Mouse (Mus musculus) heart, embryonic 12.5 days (tissue): Measurements from ENCODE around the gene Gm17657. TPM values are rescaled to one million over a fixed set of nuclear protein-coding genes. Genes with fewer than 3 reads are reported as not detected.

ENCODE experiments used
- ATAC-seq: fragments of 200-750 bp; cut with Nextera tagmentation; 2 replicates; pipeline ENCODE4 v1.8.0; 2017; ENCODE audit warnings: moderate TSS enrichment, moderate library complexity; ENCODE audit not compliant: insufficient number of reproducible peaks, low FRiP score
- H3K27ac ChIP-seq: fragments of 300-500 bp; sonication (generic); 2 replicates; pipeline ENCODE4 v1.5.1; 2016; ENCODE audit warnings: mild to moderate bottlenecking, moderate library complexity; ENCODE audit not compliant: poor library complexity, severe bottlenecking
- H3K27me3 ChIP-seq: fragments of 300-500 bp; sonication (generic); replicated peaks from 2 replicates; pipeline ENCODE4 v1.6.1; 2016; ENCODE audit warnings: mild to moderate bottlenecking, moderate library complexity
- H3K36me3 ChIP-seq: fragments of 300-500 bp; sonication (generic); 2 replicates; pipeline ENCODE4 v1.6.1; 2016; ENCODE audit warnings: mild to moderate bottlenecking, moderate library complexity
- H3K4me1 ChIP-seq: fragments of 300-500 bp; sonication (generic); replicated peaks from 2 replicates; pipeline ENCODE4 v1.6.1; 2016; ENCODE audit warnings: mild to moderate bottlenecking
- H3K4me2 ChIP-seq: fragments of 300-500 bp; sonication (generic); 2 replicates; pipeline ENCODE4 v1.6.1; 2016; ENCODE audit warnings: mild to moderate bottlenecking, moderate library complexity
- H3K4me3 ChIP-seq: fragments of 300-500 bp; sonication (generic); 2 replicates; pipeline ENCODE4 v1.5.1; 2016; ENCODE audit warnings: mild to moderate bottlenecking
- H3K9ac ChIP-seq: fragments of 300-500 bp; sonication (generic); 2 replicates; pipeline ENCODE4 v1.6.1; 2016; ENCODE audit warnings: mild to moderate bottlenecking, moderate library complexity
- H3K9me3 ChIP-seq: fragments of 300-500 bp; sonication (generic); replicated peaks from 2 replicates; pipeline ENCODE4 v1.6.1; 2016; ENCODE audit warnings: mild to moderate bottlenecking, moderate library complexity
- WGBS: fragments of 180-500 bp; shearing (Covaris S2); methylation state at CpG from one replicate; pipeline ENCODE4 v1.1.7; 2016; 5-methylcytosine and 5-hydroxymethylcytosine counted together
- microRNA-seq: library from miRNA; unstranded; fragments of <30 nt; microRNA quantifications from one replicate; pipeline ENCODE4, GENCODE M21; 2017
- polyA plus RNA-seq: library from polyadenylated mRNA; unstranded; fragments of >200 nt; fragmentation: Nextera tagmentation; extraction: Ambion mirVana; gene quantifications from 2 replicates; pipeline ENCODE4 v1.2.1, GENCODE M21; 2016

Gene Gm17657
- polyA plus RNA-seq, 1 experiment from 2014 or later = not detected

DNA sequence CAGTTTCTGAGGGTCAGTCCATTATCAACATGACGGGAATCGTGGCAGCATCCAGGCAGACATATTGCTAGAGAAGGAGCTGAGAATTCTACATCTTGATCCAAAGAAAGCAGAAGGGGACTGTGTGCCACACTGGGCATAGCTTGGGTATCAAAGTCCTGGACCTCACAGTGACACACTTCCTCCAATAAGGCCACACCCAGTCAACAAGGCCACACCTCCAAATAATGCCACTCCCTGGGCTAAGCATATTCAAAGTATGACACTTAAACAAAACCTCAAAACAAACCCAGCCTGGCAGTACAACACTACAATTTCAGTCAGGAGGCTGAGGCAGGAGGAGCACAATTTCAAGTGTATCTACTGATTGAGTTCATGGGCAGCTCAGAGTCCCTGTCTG lies 66.2 kb downstream of the Gm17657 start:
- no peak for ATAC-seq
- WGBS = 94% methylated on average over 2 of the region's 2 CpGs
- H3K27ac ChIP-seq = no peak overlapping the region

DNA sequence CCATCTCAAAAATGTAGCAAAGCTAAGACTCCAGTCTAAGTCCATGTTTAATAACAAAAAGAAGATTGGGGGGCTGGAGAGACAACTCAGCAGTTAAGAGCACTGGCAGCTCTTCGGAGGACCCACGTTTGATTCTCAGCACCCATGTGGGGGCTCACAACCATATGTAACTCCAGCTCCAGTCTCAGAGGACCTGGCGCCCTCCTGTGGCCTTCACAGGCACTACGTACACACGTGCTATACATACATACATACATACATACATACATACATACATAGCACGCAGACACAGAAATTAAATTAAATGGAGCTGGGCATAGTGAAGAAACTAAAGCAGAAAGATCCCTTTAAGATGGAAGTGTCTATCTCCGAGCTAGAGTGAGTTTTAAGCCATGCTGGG lies 66.8 kb downstream of the Gm17657 start:
- ATAC-seq = no peak
- Histone ChIP-seq H3K4me3 (no peak overlapping the region), H3K4me1 (no peaks in the 10 kb centered on the region), H3K27ac (no peak overlapping the region), H3K4me2 (no peak overlapping the region), H3K9me3 (peaks cover 13% of the 10 kb centered on the region), H3K36me3 (no peaks in the 10 kb centered on the region), H3K27me3 (no peaks in the 10 kb centered on the region), H3K9ac (no peak overlapping the region)
- 86% methylated on average over 7 of the region's 7 CpGs for WGBS

More for the DNA sequence above, 66.2 kb downstream of the Gm17657 start:
- H3K4me1 ChIP-seq = peaks cover under 1% of the 10 kb centered on the region
- H3K4me2 ChIP-seq = no peak overlapping the region
- H3K9ac ChIP-seq = no peak overlapping the region
- H3K27me3 ChIP-seq = no peaks in the 10 kb centered on the region
- H3K4me3 ChIP-seq = no peak overlapping the region
- peaks cover 13% of the 10 kb centered on the region for H3K9me3 ChIP-seq
- H3K36me3 ChIP-seq = no peaks in the 10 kb centered on the region

DNA sequence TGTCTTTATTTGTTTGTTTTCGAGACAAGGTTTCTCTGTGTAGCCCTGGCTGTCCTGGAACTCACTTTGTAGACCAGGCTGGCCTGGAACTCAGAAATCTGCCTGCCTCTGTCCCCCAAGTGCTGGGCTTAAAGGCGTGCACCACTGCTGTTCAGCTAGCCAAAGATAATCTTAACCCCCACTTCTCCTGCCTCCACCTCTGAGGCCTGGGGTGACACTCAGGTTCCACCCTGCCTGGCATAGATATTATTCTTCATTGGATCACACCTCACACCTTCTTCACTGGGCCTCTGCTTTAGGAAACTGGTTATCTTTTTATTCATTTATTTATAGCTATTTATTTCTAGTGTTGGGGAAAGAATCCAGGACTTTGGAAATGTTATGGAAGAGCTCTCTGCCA lies 69.2 kb downstream of the Gm17657 start:
- Histone ChIP-seq H3K9me3 (peaks cover 13% of the 10 kb centered on the region), H3K27me3 (no peaks in the 10 kb centered on the region), H3K27ac (no peak overlapping the region), H3K4me3 (no peak overlapping the region), H3K36me3 (no peaks in the 10 kb centered on the region), H3K9ac (no peak overlapping the region), H3K4me1 (no peaks in the 10 kb centered on the region), H3K4me2 (no peak overlapping the region)
- WGBS = 71% methylated on average over 2 of the region's 2 CpGs
- ATAC-seq = no peak

- WGBS = 83% methylated on average over 4 of the region's 4 CpGs
- Histone ChIP-seq H3K4me1 (no peaks in the 10 kb centered on the region), H3K9me3 (peaks cover 11% of the 10 kb centered on the region), H3K9ac (no peak overlapping the region), H3K36me3 (no peaks in the 10 kb centered on the region), H3K27ac (no peak overlapping the region), H3K4me2 (no peak overlapping the region), H3K27me3 (no peaks in the 10 kb centered on the region), H3K4me3 (no peak overlapping the region)
- ATAC-seq = no peak
These were observed 71.2 kb downstream of the Gm17657 start for GRCm38 (mm10) chr17:29478271-29478670.

- H3K4me1 ChIP-seq = no peaks in the 10 kb centered on the region
- 89% methylated on average over 10 of the region's 10 CpGs for WGBS
These were observed 72.1 kb downstream of the Gm17657 start for GRCm38 (mm10) chr17:29477357-29477756.

GRCm38 (mm10) chr17:29476461-29476860 lies 73.0 kb downstream of the Gm17657 start:
- H3K27ac ChIP-seq = no peak overlapping the region
- H3K9me3 ChIP-seq = no peaks in the 10 kb centered on the region
- WGBS = 83% methylated on average over 4 of the region's 4 CpGs
- no peaks in the 10 kb centered on the region for H3K4me1 ChIP-seq
- H3K9ac ChIP-seq = no peak overlapping the region
- no peak overlapping the region for H3K4me3 ChIP-seq
- H3K4me2 ChIP-seq = no peak overlapping the region
- ATAC-seq = no peak
- H3K36me3 ChIP-seq = no peaks in the 10 kb centered on the region
- H3K27me3 ChIP-seq = no peaks in the 10 kb centered on the region

More at GRCm38 (mm10) chr17:29477357-29477756, 72.1 kb downstream of the Gm17657 start:
- H3K9me3 ChIP-seq = peaks cover 2% of the 10 kb centered on the region; the same call in 1 of the 2 replicates
- no peak overlapping the region for H3K4me2 ChIP-seq
- no peaks in the 10 kb centered on the region for H3K36me3 ChIP-seq
- no peak overlapping the region for H3K27ac ChIP-seq
- no peak overlapping the region for H3K9ac ChIP-seq
- no peaks in the 10 kb centered on the region for H3K27me3 ChIP-seq
- H3K4me3 ChIP-seq = no peak overlapping the region
- no peak for ATAC-seq

DNA sequence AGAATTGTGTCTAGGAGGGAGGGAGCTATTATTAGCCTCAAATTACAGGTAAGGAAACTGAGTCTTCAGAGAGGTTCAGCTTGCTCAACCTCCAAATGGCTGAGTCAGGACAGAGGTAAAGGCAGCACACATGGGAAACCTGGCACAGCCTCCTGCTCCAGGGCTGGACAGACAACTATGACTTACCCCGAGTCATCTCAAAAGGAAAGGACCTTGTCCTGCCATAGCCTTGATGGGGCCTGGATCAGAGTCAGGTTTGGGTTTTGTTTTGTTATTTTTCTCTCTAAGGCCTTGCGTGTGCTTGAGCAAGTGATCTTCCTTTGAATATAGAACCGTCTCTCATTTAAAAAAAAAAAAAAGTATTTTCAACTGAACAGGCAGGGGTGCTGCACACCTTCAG lies 74.3 kb downstream of the Gm17657 start:
- Histone ChIP-seq H3K9me3 (no peaks in the 10 kb centered on the region), H3K4me1 (peaks cover 6% of the 10 kb centered on the region)
- whole genome bisulfite sequencing = 93% methylated on average over 3 of the region's 3 CpGs

GRCm38 (mm10) chr17:29474036-29474435 lies 75.4 kb downstream of the Gm17657 start:
- H3K27me3 ChIP-seq = no peaks in the 10 kb centered on the region
- H3K4me2 ChIP-seq = no peak overlapping the region
- ATAC-seq = no peak
- peaks cover 12% of the 10 kb centered on the region for H3K4me1 ChIP-seq
- no peak overlapping the region for H3K27ac ChIP-seq
- WGBS = 66% methylated on average over 2 of the region's 2 CpGs
- H3K36me3 ChIP-seq = no peaks in the 10 kb centered on the region
- H3K9me3 ChIP-seq = no peaks in the 10 kb centered on the region
- no peak overlapping the region for H3K9ac ChIP-seq
- no peak overlapping the region for H3K4me3 ChIP-seq

More for the DNA sequence above, 74.3 kb downstream of the Gm17657 start:
- no peak overlapping the region for H3K4me3 ChIP-seq
- no peak overlapping the region for H3K27ac ChIP-seq
- H3K9ac ChIP-seq = no peak overlapping the region
- H3K4me2 ChIP-seq = no peak overlapping the region
- no peaks in the 10 kb centered on the region for H3K27me3 ChIP-seq
- ATAC-seq = no peak
- no peaks in the 10 kb centered on the region for H3K36me3 ChIP-seq

DNA sequence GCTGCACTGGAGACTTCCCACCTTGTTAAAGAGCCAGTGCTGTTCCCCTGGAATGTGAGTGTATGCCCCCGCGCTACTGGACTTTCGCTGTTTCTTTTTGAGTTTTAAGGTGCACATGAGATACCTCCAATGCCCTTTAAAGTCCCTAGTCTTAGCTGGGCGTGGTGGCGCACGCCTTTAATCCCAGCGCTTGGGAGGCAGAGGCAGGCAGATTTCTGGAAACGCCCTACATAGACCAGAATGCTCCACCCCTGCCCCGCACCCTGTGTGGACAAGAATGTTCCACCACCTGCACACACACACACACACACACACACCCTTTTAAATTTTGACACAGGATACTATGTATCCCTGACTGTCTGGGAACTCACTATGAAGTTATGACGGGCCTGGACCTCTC lies 76.0 kb downstream of the Gm17657 start:
- Histone ChIP-seq H3K27me3 (no peaks in the 10 kb centered on the region), H3K4me3 (no peak overlapping the region), H3K4me1 (peaks cover 12% of the 10 kb centered on the region), H3K9ac (no peak overlapping the region), H3K27ac (no peak overlapping the region), H3K9me3 (no peaks in the 10 kb centered on the region), H3K36me3 (no peaks in the 10 kb centered on the region), H3K4me2 (no peak overlapping the region)
- WGBS = 93% methylated on average over 10 of the region's 10 CpGs
- no peak for ATAC-seq

Small RNAs within 50 kb of the gene (microRNA-seq; reads per million reads assigned to microRNA genes)
- gene Mir7667 = not detected

Other genes with a start within 250 kb of the Gm17657 start
- gene Pi16, start 232.0 kb downstream of the Gm17657 start, polyA plus RNA-seq = 4.0 and 4.5 TPM in 2 replicates
- gene Mtch1, start 201.7 kb downstream of the Gm17657 start, polyA plus RNA-seq = 317 and 330 TPM in 2 replicates
- 2.0 and 2.1 TPM in 2 replicates for gene Fgd2, start 188.7 kb downstream of the Gm17657 start, polyA plus RNA-seq
- gene Pim1, start 58.9 kb downstream of the Gm17657 start, polyA plus RNA-seq = 25.1 and 27.0 TPM in 2 replicates
- 13.8 and 14.9 TPM in 2 replicates for gene Tbc1d22b, start 147 bp upstream of the Gm17657 start, polyA plus RNA-seq
- gene Tmem217, start 2.7 kb upstream of the Gm17657 start, polyA plus RNA-seq = 0.80 and 1.0 TPM in 2 replicates
- gene Rnf8, start 65.2 kb upstream of the Gm17657 start, polyA plus RNA-seq = 52.2 and 58.7 TPM in 2 replicates
- gene Gm28043, start 65.2 kb upstream of the Gm17657 start, polyA plus RNA-seq = 2.1 and 2.5 TPM in 2 replicates
- gene Cmtr1, start 111.0 kb upstream of the Gm17657 start, polyA plus RNA-seq = 123 and 124 TPM in 2 replicates
- 15.8 and 16.0 TPM in 2 replicates for gene Ccdc167, start 167.4 kb upstream of the Gm17657 start, polyA plus RNA-seq